Mouse (Mus musculus): ENCODE results near the gene 4930402F06Rik.

GRCm38 (mm10) chr2:35416473-35416872, 19.5 kb upstream of the 4930402F06Rik start:
- TF ChIP-seq CTCF (IDR thresholded peaks at IDR 0.05; ENCODE audit: low read depth) (no peak), EP300 (IDR thresholded peaks at IDR 0.05; ENCODE audit: low read depth) (no peak)
